Mouse (Mus musculus): ENCODE results near the gene Agpat3. TPM values are rescaled to one million over a fixed set of nuclear protein-coding genes. Genes with fewer than 3 reads are reported as not detected.
A peak's percentile ranks its signal among the peaks of the same experiment; 100 is the strongest.

The Agpat3 gene
- total RNA-seq, 1 experiment from 2014 or later = 40.0 TPM

- no peak for ATAC-seq (replicated peaks; ENCODE audit: insufficient number of reproducible peaks, low FRiP score, low TSS enrichment, poor library complexity, severe bottlenecking)
These were observed 17.2 kb downstream of the Agpat3 start for GRCm38 (mm10) chr10:78334923-78335561.

GRCm38 (mm10) chr10:78331577-78331976 is 20.7 kb downstream of the Agpat3 start:
- no peak for ATAC-seq (replicated peaks; ENCODE audit: insufficient number of reproducible peaks, low FRiP score, low TSS enrichment, poor library complexity, severe bottlenecking)

- ATAC-seq (replicated peaks; ENCODE audit: insufficient number of reproducible peaks, low FRiP score, low TSS enrichment, poor library complexity, severe bottlenecking) = no peak
These were observed 23.0 kb downstream of the Agpat3 start for GRCm38 (mm10) chr10:78329305-78329704.

- ATAC-seq (replicated peaks; ENCODE audit: insufficient number of reproducible peaks, low FRiP score, low TSS enrichment, poor library complexity, severe bottlenecking) = no peak
These were observed 24.2 kb downstream of the Agpat3 start for GRCm38 (mm10) chr10:78328011-78328575.

- no peak for ATAC-seq (replicated peaks; ENCODE audit: insufficient number of reproducible peaks, low FRiP score, low TSS enrichment, poor library complexity, severe bottlenecking)
These were observed 26.2 kb downstream of the Agpat3 start for GRCm38 (mm10) chr10:78325916-78326647.

GRCm38 (mm10) chr10:78324556-78325164 is 27.6 kb downstream of the Agpat3 start:
- ATAC-seq (replicated peaks; ENCODE audit: insufficient number of reproducible peaks, low FRiP score, low TSS enrichment, poor library complexity, severe bottlenecking) = no peak

- ATAC-seq (replicated peaks; ENCODE audit: insufficient number of reproducible peaks, low FRiP score, low TSS enrichment, poor library complexity, severe bottlenecking) = no peak
These were observed 28.9 kb downstream of the Agpat3 start for GRCm38 (mm10) chr10:78323214-78323880.

GRCm38 (mm10) chr10:78322806-78323205 is 29.5 kb downstream of the Agpat3 start:
- 0 out of 2 replicates have a peak, but pooled peaks have one; percentile 59 for ATAC-seq (replicated peaks; ENCODE audit: insufficient number of reproducible peaks, low FRiP score, low TSS enrichment, poor library complexity, severe bottlenecking)

GRCm38 (mm10) chr10:78321133-78321757 is 31.0 kb downstream of the Agpat3 start:
- ATAC-seq (replicated peaks; ENCODE audit: insufficient number of reproducible peaks, low FRiP score, low TSS enrichment, poor library complexity, severe bottlenecking) = no peak

GRCm38 (mm10) chr10:78320526-78320925 is 31.8 kb downstream of the Agpat3 start:
- ATAC-seq (replicated peaks; ENCODE audit: insufficient number of reproducible peaks, low FRiP score, low TSS enrichment, poor library complexity, severe bottlenecking) = no peak

- no peak for ATAC-seq (replicated peaks; ENCODE audit: insufficient number of reproducible peaks, low FRiP score, low TSS enrichment, poor library complexity, severe bottlenecking)
These were observed 32.3 kb downstream of the Agpat3 start for GRCm38 (mm10) chr10:78319940-78320339.

- ATAC-seq (replicated peaks; ENCODE audit: insufficient number of reproducible peaks, low FRiP score, low TSS enrichment, poor library complexity, severe bottlenecking) = no peak
These were observed 34.9 kb downstream of the Agpat3 start for GRCm38 (mm10) chr10:78317270-78317923.

GRCm38 (mm10) chr10:78316228-78317087 is 35.8 kb downstream of the Agpat3 start:
- no peak for ATAC-seq (replicated peaks; ENCODE audit: insufficient number of reproducible peaks, low FRiP score, low TSS enrichment, poor library complexity, severe bottlenecking)

GRCm38 (mm10) chr10:78315145-78315544 is 37.1 kb downstream of the Agpat3 start:
- no peak for ATAC-seq (replicated peaks; ENCODE audit: insufficient number of reproducible peaks, low FRiP score, low TSS enrichment, poor library complexity, severe bottlenecking)

- no peak for ATAC-seq (replicated peaks; ENCODE audit: insufficient number of reproducible peaks, low FRiP score, low TSS enrichment, poor library complexity, severe bottlenecking)
These were observed 40.2 kb downstream of the Agpat3 start for GRCm38 (mm10) chr10:78311886-78312635.

- no peak for ATAC-seq (replicated peaks; ENCODE audit: insufficient number of reproducible peaks, low FRiP score, low TSS enrichment, poor library complexity, severe bottlenecking)
These were observed 41.5 kb downstream of the Agpat3 start for GRCm38 (mm10) chr10:78310747-78311267.

All from monocyte, adult 5-6 weeks (primary cell).